Mouse (Mus musculus): ENCODE measurements around the gene Tmem198b. TPM values are rescaled to one million over a fixed set of nuclear protein-coding genes. Genes with fewer than 3 reads are reported as not detected.

Gene Tmem198b
- polyA plus RNA-seq, 1 experiment: 20.6 TPM

DNA sequence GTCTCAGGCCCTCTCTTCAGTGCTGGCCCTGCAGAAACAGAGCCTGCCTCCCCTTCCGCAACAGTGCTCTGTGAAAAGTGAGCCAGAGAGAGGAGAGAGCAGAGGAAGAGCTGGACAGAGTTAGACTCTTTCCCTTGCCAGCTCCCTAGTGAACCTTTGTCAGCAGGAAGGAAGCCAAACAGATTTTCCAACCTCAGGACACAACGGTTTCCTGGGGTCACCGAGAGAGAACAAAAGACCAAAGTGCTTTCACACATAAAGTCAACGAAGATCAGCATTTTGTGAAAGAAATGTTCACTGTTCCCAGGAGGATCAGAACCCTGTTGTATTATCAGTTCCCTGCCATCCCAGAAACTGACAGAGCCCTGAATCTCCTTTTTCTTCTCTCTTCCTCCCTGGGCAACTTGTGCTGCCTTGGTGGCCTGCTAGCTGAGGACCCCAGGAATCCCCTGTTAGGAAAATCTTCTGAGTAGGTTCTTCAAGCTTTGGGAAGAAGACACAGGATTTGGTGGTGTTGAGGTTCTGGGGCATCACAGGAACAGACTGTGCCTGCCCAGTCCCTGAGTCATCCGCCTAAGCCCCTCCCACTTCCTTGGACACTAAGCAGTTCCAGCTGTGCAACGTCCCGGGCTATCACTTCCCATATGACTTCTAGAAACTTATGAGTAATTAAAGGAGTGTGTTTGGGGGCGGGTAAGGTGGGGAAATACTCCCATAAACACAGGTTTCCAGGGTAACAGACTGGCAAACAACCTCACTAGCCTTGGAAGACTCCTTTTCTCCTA is 25.0 kb downstream of the Tmem198b start:
- TF ChIP-seq POLR2A (IDR thresholded peaks at IDR 0.05; ENCODE audit: borderline replicate concordance, extremely low read depth, low read depth, low read length) (peak; percentile 58; the same call in 1 of the 2 replicates), CTCF (IDR thresholded peaks at IDR 0.05; ENCODE audit: insufficient read depth, low read length) (no peak)
- Histone ChIP-seq H3K4me1 (ENCODE audit: control insufficient read depth, insufficient read depth, low read length) (no peaks in the 10 kb centered on the region), H3K4me3 (replicated peaks; ENCODE audit: extremely low read depth, low read depth, low read length) (no peak overlapping the region)
- 8% methylated on average over 8 of the region's 8 CpGs for WGBS
- DNase-seq: peak; percentile 62

DNA sequence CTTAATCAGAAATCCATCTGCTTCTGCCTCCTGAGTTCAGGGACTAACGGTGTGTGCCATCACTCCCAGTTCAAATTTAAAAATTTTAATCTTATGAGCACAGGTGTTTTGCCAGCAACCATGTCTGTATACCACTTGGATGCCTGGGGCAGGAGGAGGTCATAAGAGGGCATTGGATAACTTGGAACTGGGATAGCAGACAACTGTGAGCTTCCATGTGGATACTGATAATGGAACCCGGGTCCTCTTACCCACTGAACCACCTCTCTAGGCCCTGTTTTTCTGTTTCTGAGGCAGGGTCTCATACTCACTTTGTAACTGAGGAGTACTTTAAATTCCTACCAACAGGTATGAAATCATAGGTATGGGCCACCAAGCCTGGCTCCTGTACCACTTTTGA is 25.7 kb downstream of the Tmem198b start:
- Histone ChIP-seq H3K4me1 (ENCODE audit: control insufficient read depth, insufficient read depth, low read length) (no peaks in the 10 kb centered on the region), H3K4me3 (replicated peaks; ENCODE audit: extremely low read depth, low read depth, low read length) (no peak overlapping the region)
- no peak for TF ChIP-seq CTCF (IDR thresholded peaks at IDR 0.05; ENCODE audit: insufficient read depth, low read length)
- no peak for TF ChIP-seq POLR2A (IDR thresholded peaks at IDR 0.05; ENCODE audit: borderline replicate concordance, extremely low read depth, low read depth, low read length)
- 89% methylated on average over 2 of the region's 2 CpGs for WGBS
- DNase-seq: no peak

DNA sequence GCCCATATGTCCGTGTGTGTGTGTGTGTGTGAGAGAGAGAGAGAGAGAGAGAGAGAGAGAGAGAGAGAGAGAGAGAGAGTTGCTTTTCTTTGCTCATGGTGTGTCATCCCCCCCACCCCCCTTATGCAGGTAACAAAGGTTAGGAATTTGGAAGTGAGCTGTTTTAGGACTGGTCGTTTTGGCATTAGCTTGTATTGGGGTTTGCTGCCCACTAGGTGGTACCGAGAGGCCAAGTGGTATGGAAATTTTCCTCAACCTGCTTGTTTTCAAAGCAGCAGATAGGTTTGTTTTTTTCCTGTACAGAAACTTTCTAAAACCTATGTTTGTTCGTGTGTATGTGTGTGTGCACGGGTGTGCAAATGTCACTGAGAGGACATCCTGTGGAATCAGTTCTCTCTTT is 30.5 kb downstream of the Tmem198b start:
- no peak for DNase-seq
- no peaks in the 10 kb centered on the region for H3K4me1 ChIP-seq (ENCODE audit: control insufficient read depth, insufficient read depth, low read length)
- no peak for TF ChIP-seq POLR2A (IDR thresholded peaks at IDR 0.05; ENCODE audit: borderline replicate concordance, extremely low read depth, low read depth, low read length)
- H3K4me3 ChIP-seq (replicated peaks; ENCODE audit: extremely low read depth, low read depth, low read length): no peak overlapping the region
- 18% methylated on average over 5 of the region's 5 CpGs for WGBS

DNA sequence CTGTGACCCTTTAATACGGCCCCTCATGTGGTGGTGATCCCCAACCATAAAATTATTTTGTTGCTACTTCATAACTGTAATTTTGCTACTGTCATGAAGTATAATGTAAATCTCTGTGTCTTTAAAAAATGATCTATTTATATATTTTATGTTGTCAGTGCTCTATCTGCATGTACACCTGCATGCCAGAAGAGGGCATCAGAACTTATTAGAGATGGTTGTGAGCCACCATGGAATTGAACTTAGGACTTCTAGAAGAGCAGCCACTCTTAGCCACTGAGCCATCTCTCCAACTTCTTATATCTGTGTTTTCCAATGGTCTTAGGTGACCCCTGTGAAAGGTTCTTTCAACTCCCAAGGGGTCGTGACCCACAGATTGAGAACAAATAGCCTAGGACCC is 31.3 kb downstream of the Tmem198b start:
- no peak for TF ChIP-seq CTCF (IDR thresholded peaks at IDR 0.05; ENCODE audit: insufficient read depth, low read length)
- TF ChIP-seq POLR2A (IDR thresholded peaks at IDR 0.05; ENCODE audit: borderline replicate concordance, extremely low read depth, low read depth, low read length): no peak
- Histone ChIP-seq H3K4me1 (ENCODE audit: control insufficient read depth, insufficient read depth, low read length) (no peaks in the 10 kb centered on the region), H3K4me3 (replicated peaks; ENCODE audit: extremely low read depth, low read depth, low read length) (no peak overlapping the region)
- 79% methylated on average over 2 of the region's 2 CpGs for WGBS
- no peak for DNase-seq

Other genes starting within 250 kb of the Tmem198b start
- gene Pa2g4, start 238.4 kb downstream of the Tmem198b start, polyA plus RNA-seq (2012; rRNA removed): 13.7 and 23.9 TPM in 2 replicates
- 20.0 and 24.9 TPM in 2 replicates for gene Erbb3, start 214.7 kb downstream of the Tmem198b start, polyA plus RNA-seq (2012; rRNA removed)
- gene Rps26, start 177.6 kb downstream of the Tmem198b start, polyA plus RNA-seq (2012; rRNA removed): 421 and 530 TPM in 2 replicates
- 2.7 and 4.4 TPM in 2 replicates for gene Ikzf4, start 158.4 kb downstream of the Tmem198b start, polyA plus RNA-seq (2012; rRNA removed)
- gene Suox, start 130.3 kb downstream of the Tmem198b start, polyA plus RNA-seq (2012; rRNA removed): 8.9 and 15.3 TPM in 2 replicates
- gene Rab5b, start 108.1 kb downstream of the Tmem198b start, polyA plus RNA-seq (2012; rRNA removed): 80.0 and 109 TPM in 2 replicates
- gene Pmel, start 100.2 kb downstream of the Tmem198b start, polyA plus RNA-seq (2012; rRNA removed): 0.36 and 0.51 TPM in 2 replicates
- 11.4 and 17.3 TPM in 2 replicates for gene Cdk2, start 99.3 kb downstream of the Tmem198b start, polyA plus RNA-seq (2012; rRNA removed)
- 38.4 and 53.7 TPM in 2 replicates for gene Dgka, start 59.5 kb downstream of the Tmem198b start, polyA plus RNA-seq (2012; rRNA removed)
- gene Pym1, start 56.5 kb downstream of the Tmem198b start, polyA plus RNA-seq (2012; rRNA removed): 15.9 and 22.4 TPM in 2 replicates
- 10.0 and 10.3 TPM in 2 replicates for gene Mmp19, start 13.5 kb downstream of the Tmem198b start, polyA plus RNA-seq (2012; rRNA removed)
- gene Dnajc14, start 308 bp downstream of the Tmem198b start, polyA plus RNA-seq (2012; rRNA removed): 14.8 and 22.7 TPM in 2 replicates
- gene Sarnp, start 13.0 kb upstream of the Tmem198b start, polyA plus RNA-seq (2012; rRNA removed): 3.4 and 9.9 TPM in 2 replicates
- 47.5 and 64.6 TPM in 2 replicates for gene Ormdl2, start 17.3 kb upstream of the Tmem198b start, polyA plus RNA-seq (2012; rRNA removed)
- gene Gdf11, start 87.3 kb upstream of the Tmem198b start, polyA plus RNA-seq (2012; rRNA removed): 0.45 and 0.99 TPM in 2 replicates
- 110 and 132 TPM in 2 replicates for gene Cd63, start 96.6 kb upstream of the Tmem198b start, polyA plus RNA-seq (2012; rRNA removed)
- 20.1 and 20.3 TPM in 2 replicates for gene Rdh5, start 118.5 kb upstream of the Tmem198b start, polyA plus RNA-seq (2012; rRNA removed)
- 171 and 192 TPM in 2 replicates for gene Bloc1s1, start 119.7 kb upstream of the Tmem198b start, polyA plus RNA-seq (2012; rRNA removed)
- 31.5 and 37.6 TPM in 2 replicates for gene Itga7, start 129.4 kb upstream of the Tmem198b start, polyA plus RNA-seq (2012; rRNA removed)
- gene Mettl7b, start 156.6 kb upstream of the Tmem198b start, polyA plus RNA-seq (2012; rRNA removed): 0.66 and 0.77 TPM in 2 replicates
- gene Olfr9, start 185.1 kb upstream of the Tmem198b start, polyA plus RNA-seq (2012; rRNA removed): not detected in 2 replicates
- not detected in 2 replicates for gene Olfr763, start 206.4 kb upstream of the Tmem198b start, polyA plus RNA-seq (2012; rRNA removed)
- not detected in 2 replicates for gene Olfr764-ps1, start 235.5 kb upstream of the Tmem198b start, polyA plus RNA-seq (2012; rRNA removed)
- gene Olfr765, start 245.6 kb upstream of the Tmem198b start, polyA plus RNA-seq (2012; rRNA removed): not detected in 2 replicates